In the genomic region with DNA sequence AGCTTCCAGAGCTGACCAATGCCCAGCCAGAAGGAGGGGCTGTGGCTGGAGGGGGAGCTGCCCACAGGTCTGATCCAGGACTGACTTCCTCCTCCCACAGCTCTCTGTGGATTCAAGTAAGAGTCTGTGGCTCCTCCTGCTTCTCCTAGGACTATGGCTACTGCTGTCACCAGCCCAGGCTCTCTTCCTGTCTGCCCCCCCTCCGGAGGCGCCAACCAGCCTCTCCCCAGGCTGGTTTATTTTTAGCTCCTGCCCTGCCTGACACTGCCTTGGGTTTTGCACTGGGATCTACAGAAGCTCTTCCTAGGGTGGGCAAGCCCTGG, we compare ENCODE assay signal across 8 mouse cellular contexts. TPM values are rescaled to one million over a fixed set of nuclear protein-coding genes. Genes with fewer than 3 reads are reported as not detected.
DNase-seq lines count a peak whose midpoint lies in the region; ATAC-seq and TF ChIP-seq lines count a peak whose summit lies in the region.

No protein-coding gene starts in this region.

- H3K4me2 ChIP-seq in embryonic facial prominence, embryonic 15.5 days (replicated peaks) = no peak overlapping the region
- H3K4me2 ChIP-seq in liver, embryonic 15.5 days = no peak overlapping the region
- H3K4me2 ChIP-seq in stomach, postnatal 0 days (replicated peaks; ENCODE audit: low read depth) = no peak overlapping the region

- H3K27me3 ChIP-seq in embryonic facial prominence, embryonic 15.5 days = no peaks in the 10 kb centered on the region
- H3K27me3 ChIP-seq in liver, embryonic 15.5 days = no peaks in the 10 kb centered on the region
- H3K27me3 ChIP-seq in stomach, postnatal 0 days (ENCODE audit: control insufficient read depth, insufficient read depth, low read length) = no peaks in the 10 kb centered on the region

- no peak for TF ChIP-seq CTCF in stomach, postnatal 0 days (IDR thresholded peaks at IDR 0.05; ENCODE audit: low read depth)

- H3K9ac ChIP-seq in embryonic facial prominence, embryonic 15.5 days = no peak overlapping the region
- H3K9ac ChIP-seq in liver, embryonic 15.5 days = no peak overlapping the region
- no peak overlapping the region for H3K9ac ChIP-seq in stomach, postnatal 0 days (ENCODE audit: low read length)

- no peak overlapping the region for H3K4me3 ChIP-seq in embryonic facial prominence, embryonic 15.5 days (replicated peaks)
- H3K4me3 ChIP-seq in liver, embryonic 15.5 days (replicated peaks) = no peak overlapping the region
- no peak overlapping the region for H3K4me3 ChIP-seq in stomach, postnatal 0 days (ENCODE audit: low read depth, low read length)

- peak; percentile 29 for DNase-seq in embryo, embryonic 11 days
- DNase-seq in embryo, embryonic 9.5 days (ENCODE audit: extremely low spot score) = no peak
- DNase-seq in stomach, postnatal 0 days (ENCODE audit: low spot score) = peak; percentile 71
- DNase-seq in neural tube, embryonic 10.5 days (ENCODE audit: extremely low spot score, low spot score) = no peak
- DNase-seq in frontal cortex, postnatal 25 days (ENCODE audit: low spot score in 2 of 2) = no peak

- no peak for TF ChIP-seq EP300 in stomach, postnatal 0 days (optimal IDR thresholded peaks at IDR 0.05)

- H3K27ac ChIP-seq in embryonic facial prominence, embryonic 15.5 days (replicated peaks) = peak overlapping the region; percentile 76
- H3K27ac ChIP-seq in liver, embryonic 15.5 days (replicated peaks) = no peak overlapping the region
- H3K27ac ChIP-seq in stomach, postnatal 0 days (replicated peaks) = peak overlapping the region; percentile 61

- H3K4me1 ChIP-seq in embryonic facial prominence, embryonic 15.5 days = peaks cover 46% of the 10 kb centered on the region
- peaks cover 18% of the 10 kb centered on the region for H3K4me1 ChIP-seq in liver, embryonic 15.5 days (replicated peaks)
- H3K4me1 ChIP-seq in stomach, postnatal 0 days (replicated peaks; ENCODE audit: control insufficient read depth, insufficient read depth) = peaks cover 15% of the 10 kb centered on the region; the same call in 1 of the 2 replicates

- no peaks in the 10 kb centered on the region for H3K9me3 ChIP-seq in embryonic facial prominence, embryonic 15.5 days (replicated peaks)
- no peaks in the 10 kb centered on the region for H3K9me3 ChIP-seq in liver, embryonic 15.5 days (replicated peaks)
- H3K9me3 ChIP-seq in stomach, postnatal 0 days (ENCODE audit: control insufficient read depth, low read length) = no peaks in the 10 kb centered on the region

- ATAC-seq in embryonic facial prominence, embryonic 15.5 days (ENCODE audit: insufficient number of reproducible peaks, low FRiP score, low TSS enrichment, low read depth) = peak; percentile 66
- peak; percentile 46 for ATAC-seq in inflammation-experienced regulatory T-cells, adult 6 months
- ATAC-seq in liver, embryonic 15.5 days (ENCODE audit: insufficient read depth) = peak; percentile 50
- peak; percentile 89 for ATAC-seq in stomach, postnatal 0 days (ENCODE audit: low FRiP score, low TSS enrichment)

- H3K36me3 ChIP-seq in embryonic facial prominence, embryonic 15.5 days = peaks cover 11% of the 10 kb centered on the region
- H3K36me3 ChIP-seq in liver, embryonic 15.5 days (replicated peaks) = no peaks in the 10 kb centered on the region
- H3K36me3 ChIP-seq in stomach, postnatal 0 days (ENCODE audit: control insufficient read depth, insufficient read depth, low read length) = no peaks in the 10 kb centered on the region

- 11% methylated on average over 2 of the region's 2 CpGs for WGBS in embryonic facial prominence, embryonic 15.5 days
- WGBS in liver, embryonic 15.5 days (ENCODE audit: insufficient replicate concordance) = 5% methylated on average over 2 of the region's 2 CpGs
- WGBS in stomach, postnatal 0 days = 10% methylated on average over 2 of the region's 2 CpGs

RNA-seq across cellular contexts. Expression of a gene that starts 25.1 kb away (rescaled TPM):
- 16.1 and 18.9 TPM in 2 replicates for polyA plus RNA-seq in embryonic facial prominence, embryonic 15.5 days (2015; fragmentation: Nextera tagmentation; extraction: Ambion mirVana)
- 1 to 10 TPM; 1.9 to 3.4 (median 2.1) TPM for polyA plus RNA-seq in inflammation-experienced regulatory T-cells, adult 6 months (2017; shearing (Covaris generic))
- polyA plus RNA-seq in liver, embryonic 15.5 days (2015; fragmentation: Nextera tagmentation; extraction: Ambion mirVana) = 1.5 and 1.6 TPM in 2 replicates
- 16.0 and 17.2 TPM in 2 replicates for polyA plus RNA-seq in stomach, postnatal 0 days (2015; fragmentation: Nextera tagmentation; extraction: Ambion mirVana)

Comparison
In these comparisons a context has a peak if more than half of its experiments do, and no peak if none do; other contexts are left out.
1. DNase-seq: peak in embryo, embryonic 11 days (single experiment) and stomach, postnatal 0 days (single experiment); none in embryo, embryonic 9.5 days (single experiment), neural tube, embryonic 10.5 days (single experiment) and frontal cortex, postnatal 25 days (0 of 2).
2. Peak in every context shown above with its lines, with median percentiles within 50 percentile points of each other: ATAC-seq.